ENCODE assay signal across 16 mouse cellular contexts in genomic region chr9:118563866-118564265, GRCm38 (mm10).
"Had no signal": no experiment of that assay in that cellular context is flagged by ENCODE, and none has a peak within 500 bp of the region (broad histone marks: within the 10 kb centered on the region; RNA-seq: fewer than 3 reads in every experiment).

No protein-coding gene starts in this region.

- H3K9me3 ChIP-seq: neural tube, embryonic 13.5 days; neural tube, embryonic 15.5 days; stomach, embryonic 15.5 days had no signal

- H3K27me3 ChIP-seq: neural tube, embryonic 13.5 days; neural tube, embryonic 15.5 days; stomach, embryonic 15.5 days had no signal

- DNase-seq: retina, postnatal 1 day; right cerebral cortex, adult 18-20 months; right cerebral cortex, postnatal 14 days; right cerebral cortex, postnatal 25 days; right cerebral cortex, postnatal 4 days; spleen, adult 18-20 months; thymus, adult 18-20 months; thymus, adult 2 months; thymus, postnatal 14 days; thymus, postnatal 25 days; thymus, postnatal 36 days; thymus, postnatal 4 days had no signal

- H3K4me1 ChIP-seq: neural tube, embryonic 13.5 days; neural tube, embryonic 15.5 days; stomach, embryonic 15.5 days had no signal

- H3K27ac ChIP-seq: neural tube, embryonic 13.5 days; neural tube, embryonic 15.5 days; stomach, embryonic 15.5 days; stomach, postnatal 0 days had no signal

- H3K4me3 ChIP-seq: neural tube, embryonic 13.5 days; neural tube, embryonic 15.5 days; stomach, embryonic 15.5 days had no signal
